Mouse (Mus musculus) liver, postnatal 0 days (tissue): ENCODE results near the gene Hist1h3a. TPM values are rescaled to one million over a fixed set of nuclear protein-coding genes. Genes with fewer than 3 reads are reported as not detected.

Experiments
- ATAC-seq: fragments of 200-750 bp; cut with Nextera tagmentation; 2 replicates; pipeline ENCODE4 v1.8.0; 2017; ENCODE audit warnings: mild to moderate bottlenecking, moderate library complexity
- DNase-seq: peaks from one replicate; pipeline ENCODE4 v3.0.0-alpha.2; 2016
- H3K27ac ChIP-seq: fragments of 300-500 bp; sonication (generic); 2 replicates; pipeline ENCODE4 v1.5.1; 2014; ENCODE audit warnings: antibody characterized with exemption, moderate library complexity, mild to moderate bottlenecking, low read depth
- H3K27me3 ChIP-seq: fragments of 300-500 bp; sonication (generic); 2 replicates; pipeline ENCODE4 v1.6.1; 2014; ENCODE audit warnings: low read length, control low read depth, mixed read lengths; ENCODE audit not compliant: insufficient read depth
- H3K36me3 ChIP-seq: fragments of 300-500 bp; sonication (generic); replicated peaks from 2 replicates; pipeline ENCODE4 v1.6.1; 2014; ENCODE audit warnings: mild to moderate bottlenecking, control low read depth, low read length, moderate library complexity, mixed read lengths; ENCODE audit not compliant: insufficient read depth
- H3K4me1 ChIP-seq: fragments of 300-500 bp; sonication (generic); 2 replicates; pipeline ENCODE4 v1.6.1; 2014; ENCODE audit warnings: antibody characterized with exemption, mild to moderate bottlenecking, control low read depth; ENCODE audit not compliant: insufficient read depth
- H3K4me2 ChIP-seq: fragments of 300-500 bp; sonication (generic); 2 replicates; pipeline ENCODE4 v1.6.1; 2014; ENCODE audit warnings: low read depth, mild to moderate bottlenecking, low read length, moderate library complexity, mixed read lengths
- H3K4me3 ChIP-seq: fragments of 300-500 bp; sonication (generic); 2 replicates; pipeline ENCODE4 v1.5.1; 2014; ENCODE audit warnings: low read depth, low read length
- H3K9ac ChIP-seq: fragments of 300-500 bp; sonication (generic); replicated peaks from 2 replicates; pipeline ENCODE4 v1.6.1; 2014; ENCODE audit warnings: mild to moderate bottlenecking, moderate library complexity
- H3K9me3 ChIP-seq: fragments of 300-500 bp; sonication (generic); 2 replicates; pipeline ENCODE4 v1.6.1; 2016; ENCODE audit warnings: mild to moderate bottlenecking, control low read depth, low read length, mixed read lengths
- CTCF ChIP-seq: sonication (generic); IDR thresholded peaks from 2 replicates; pipeline ENCODE4 v1.5.1; 2016; ENCODE audit warnings: antibody characterized with exemption, low read depth
- EP300 ChIP-seq: IDR thresholded peaks from 2 replicates; pipeline ENCODE4 v1.6.1; 2016; ENCODE audit warnings: antibody characterized with exemption, low read depth, mild to moderate bottlenecking
- WGBS: fragments of 180-500 bp; shearing (Covaris S2); extraction: QIAGEN DNeasy Blood & Tissue Kit; methylation state at CpG from one replicate; pipeline ENCODE4 v1.1.7; 2014; ENCODE audit not compliant: insufficient replicate concordance; 5-methylcytosine and 5-hydroxymethylcytosine counted together
- microRNA-seq: library from miRNA; unstranded; fragments of <30 nt; microRNA quantifications from one replicate; pipeline ENCODE4, GENCODE M21; 2016
- polyA plus RNA-seq: library from polyadenylated mRNA; unstranded; fragments of >200 nt; fragmentation: Nextera tagmentation; extraction: Ambion mirVana; gene quantifications from 2 replicates; pipeline ENCODE4 v1.2.1, GENCODE M21; 2015

Gene Hist1h3a
- polyA plus RNA-seq, 1 experiment from 2014 or later = 6.1 TPM

GRCm38 (mm10) chr13:23717176-23717575 is 45.0 kb downstream of the Hist1h3a start:
- Histone ChIP-seq H3K4me1 (0 out of 2 replicates have a peak, but pooled peaks cover 3% of the 10 kb centered on the region), H3K4me2 (no peak overlapping the region), H3K4me3 (no peak overlapping the region), H3K9me3 (no peaks in the 10 kb centered on the region), H3K36me3 (no peaks in the 10 kb centered on the region), H3K27me3 (no peaks in the 10 kb centered on the region), H3K9ac (0 out of 2 replicates have a peak overlapping the region, but pooled peaks have one; percentile 11), H3K27ac (peak overlapping the region; percentile 70; the same call in 1 of the 2 replicates)
- WGBS = 48% methylated on average over 11 of the region's 11 CpGs
- TF ChIP-seq EP300 (no peak), CTCF (no peak)
- no peak for ATAC-seq
- peak; percentile 11 for DNase-seq

- DNase-seq (peak; percentile 10), ATAC-seq (peak; percentile 23; the same call in 1 of the 2 replicates)
- Histone ChIP-seq H3K4me2 (no peak overlapping the region), H3K27me3 (no peaks in the 10 kb centered on the region), H3K9me3 (no peaks in the 10 kb centered on the region), H3K27ac (no peak overlapping the region), H3K36me3 (no peaks in the 10 kb centered on the region), H3K4me1 (0 out of 2 replicates have a peak, but pooled peaks cover 5% of the 10 kb centered on the region), H3K4me3 (no peak overlapping the region), H3K9ac (no peak overlapping the region)
- TF ChIP-seq CTCF = no peak
- TF ChIP-seq EP300 = no peak
- WGBS = 51% methylated on average over 5 of the region's 5 CpGs
Measured at GRCm38 (mm10) chr13:23716261-23717042, 45.7 kb downstream of the Hist1h3a start.

Small RNA genes lying within 50 kb of the gene (microRNA-seq; reads per million reads assigned to microRNA genes)
- not detected for gene Gm44314
- gene Gm44484 = not detected

Other genes with a start within 250 kb of the Hist1h3a start
- 7.2 and 7.5 TPM in 2 replicates for gene Hist1h4h, start 231.3 kb downstream of the Hist1h3a start, polyA plus RNA-seq
- 9.7 and 9.8 TPM in 2 replicates for gene Hist1h2af, start 228.5 kb downstream of the Hist1h3a start, polyA plus RNA-seq
- gene Hist1h3g, start 227.0 kb downstream of the Hist1h3a start, polyA plus RNA-seq = 3.7 and 6.3 TPM in 2 replicates
- gene Hist1h2bh, start 219.0 kb downstream of the Hist1h3a start, polyA plus RNA-seq = 0.58 and 0.64 TPM in 2 replicates
- gene Hist1h3f, start 218.3 kb downstream of the Hist1h3a start, polyA plus RNA-seq = 1.3 and 1.5 TPM in 2 replicates
- gene Hist1h4f, start 210.7 kb downstream of the Hist1h3a start, polyA plus RNA-seq = 1.1 and 1.2 TPM in 2 replicates
- 0.43 and 0.51 TPM in 2 replicates for gene Hist1h1d, start 209.1 kb downstream of the Hist1h3a start, polyA plus RNA-seq
- 3.6 and 4.6 TPM in 2 replicates for gene Hist1h3e, start 200.0 kb downstream of the Hist1h3a start, polyA plus RNA-seq
- gene Hist1h2ae, start 191.2 kb downstream of the Hist1h3a start, polyA plus RNA-seq = 62.4 and 66.0 TPM in 2 replicates
- 6.1 and 7.8 TPM in 2 replicates for gene Hist1h2bg, start 191.0 kb downstream of the Hist1h3a start, polyA plus RNA-seq
- 2.9 and 5.8 TPM in 2 replicates for gene Hist1h2bf, start 188.2 kb downstream of the Hist1h3a start, polyA plus RNA-seq
- 2.0 and 2.6 TPM in 2 replicates for gene Hist1h2ad, start 188.0 kb downstream of the Hist1h3a start, polyA plus RNA-seq
- gene Hist1h3d, start 186.6 kb downstream of the Hist1h3a start, polyA plus RNA-seq = 4.7 and 5.8 TPM in 2 replicates
- 89.1 and 94.3 TPM in 2 replicates for gene Hist1h4d, start 180.8 kb downstream of the Hist1h3a start, polyA plus RNA-seq
- 0.49 and 0.51 TPM in 2 replicates for gene Hist1h2be, start 141.3 kb downstream of the Hist1h3a start, polyA plus RNA-seq
- gene Hist1h1e, start 139.8 kb downstream of the Hist1h3a start, polyA plus RNA-seq = 13.3 and 16.0 TPM in 2 replicates
- 0.86 and 0.88 TPM in 2 replicates for gene Hist1h2ac, start 78.4 kb downstream of the Hist1h3a start, polyA plus RNA-seq
- 168 and 180 TPM in 2 replicates for gene Hist1h2bc, start 78.2 kb downstream of the Hist1h3a start, polyA plus RNA-seq
- not detected in 2 replicates for gene Hist1h1t, start 66.6 kb downstream of the Hist1h3a start, polyA plus RNA-seq
- gene Hist1h4c, start 63.9 kb downstream of the Hist1h3a start, polyA plus RNA-seq = 6.2 and 6.5 TPM in 2 replicates
- 24.0 and 25.1 TPM in 2 replicates for gene Hfe, start 51.5 kb downstream of the Hist1h3a start, polyA plus RNA-seq
- 69.6 and 74.1 TPM in 2 replicates for gene Hist1h1c, start 23.6 kb downstream of the Hist1h3a start, polyA plus RNA-seq
- 2.8 and 3.5 TPM in 2 replicates for gene Hist1h3c, start 16.8 kb downstream of the Hist1h3a start, polyA plus RNA-seq
- gene Hist1h2bb, start 15.7 kb downstream of the Hist1h3a start, polyA plus RNA-seq = 1.6 and 2.7 TPM in 2 replicates
- 46.5 and 47.4 TPM in 2 replicates for gene Hist1h2ab, start 11.3 kb downstream of the Hist1h3a start, polyA plus RNA-seq
- gene Hist1h3b, start 10.1 kb downstream of the Hist1h3a start, polyA plus RNA-seq = 10.2 and 16.0 TPM in 2 replicates
- gene Hist1h4b, start 5.4 kb downstream of the Hist1h3a start, polyA plus RNA-seq = 2.5 and 3.2 TPM in 2 replicates
- gene Hist1h4a, start 1.2 kb downstream of the Hist1h3a start, polyA plus RNA-seq = 0.40 and 0.49 TPM in 2 replicates
- gene Hist1h1a, start 1.3 kb upstream of the Hist1h3a start, polyA plus RNA-seq = 2.8 and 4.6 TPM in 2 replicates
- not detected in 2 replicates for gene Trim38, start 7.5 kb upstream of the Hist1h3a start, polyA plus RNA-seq
- gene Slc17a2, start 44.6 kb upstream of the Hist1h3a start, polyA plus RNA-seq = 37.0 and 39.8 TPM in 2 replicates
- 4.8 and 6.0 TPM in 2 replicates for gene Slc17a3, start 77.0 kb upstream of the Hist1h3a start, polyA plus RNA-seq
- 1.0 and 1.2 TPM in 2 replicates for gene Slc17a1, start 105.4 kb upstream of the Hist1h3a start, polyA plus RNA-seq
- 1.1 and 2.0 TPM in 2 replicates for gene Slc17a4, start 152.6 kb upstream of the Hist1h3a start, polyA plus RNA-seq
- not detected in 2 replicates for gene Hist1h2ba, start 171.8 kb upstream of the Hist1h3a start, polyA plus RNA-seq
- gene Hist1h2aa, start 172.1 kb upstream of the Hist1h3a start, polyA plus RNA-seq = not detected in 2 replicates
- gene Scgn, start 228.8 kb upstream of the Hist1h3a start, polyA plus RNA-seq = not detected in 2 replicates